Mouse (Mus musculus) cerebellum, adult 2 months (tissue): Measurements from ENCODE around the gene Plxdc2.
A peak's percentile ranks its signal among the peaks of the same experiment; 100 is the strongest.

Source experiments
- CTCF ChIP-seq: fragments of 200-500 bp; IDR thresholded peaks from 2 replicates; pipeline ENCODE4 v1.5.1; 2011; ENCODE audit warnings: low read depth, mild to moderate bottlenecking, control low read depth, low read length, moderate library complexity, borderline replicate concordance; ENCODE audit not compliant: insufficient read depth
- POLR2A ChIP-seq: fragments of 200-500 bp; IDR thresholded peaks from 2 replicates; pipeline ENCODE4 v1.6.1; 2011; ENCODE audit warnings: low read length, control low read depth, borderline replicate concordance; ENCODE audit not compliant: insufficient read depth

GRCm38 (mm10) chr2:16312400-16313070, 43.6 kb upstream of the Plxdc2 start:
- 0 out of 2 replicates have a peak, but pooled peaks have one; percentile 15 for TF ChIP-seq CTCF
- TF ChIP-seq POLR2A = no peak
